Mouse (Mus musculus) layer of hippocampus, adult 9-11 months (tissue): ENCODE measurements around the gene Abhd6.

Experiments
- DNase-seq: peaks from one replicate; pipeline ENCODE4 v3.0.0; 2022

Abhd6 gene

GRCm38 (mm10) chr14:8063835-8064785 lies 61.4 kb downstream of the Abhd6 start:
- DNase-seq, result no peak

- peak; percentile 96 for DNase-seq
Measured at GRCm38 (mm10) chr14:8080165-8080679, 77.5 kb downstream of the Abhd6 start, which contains the start of gene Rpp14. TSS of gene Rpp14 (plus strand) at chr14:8080367.

GRCm38 (mm10) chr14:8080718-8081117 lies 78.0 kb downstream of the Abhd6 start:
- DNase-seq, result no peak

- DNase-seq, result no peak
Measured at GRCm38 (mm10) chr14:8082949-8083348, 80.2 kb downstream of the Abhd6 start.

- no peak for DNase-seq
Measured at GRCm38 (mm10) chr14:8089016-8089415, 86.3 kb downstream of the Abhd6 start.

- DNase-seq, result no peak
Measured at GRCm38 (mm10) chr14:8092573-8092972, 89.9 kb downstream of the Abhd6 start.

- DNase-seq, result no peak
Measured at GRCm38 (mm10) chr14:8093427-8093826, 90.7 kb downstream of the Abhd6 start.

GRCm38 (mm10) chr14:8094931-8095561 lies 92.3 kb downstream of the Abhd6 start:
- DNase-seq, result no peak

- no peak for DNase-seq
Measured at GRCm38 (mm10) chr14:8095562-8095950, 92.9 kb downstream of the Abhd6 start.

- peak; percentile 91 for DNase-seq
Measured at GRCm38 (mm10) chr14:8097978-8098686, 95.4 kb downstream of the Abhd6 start, which contains the start of gene Pxk. TSS of gene Pxk (plus strand) at chr14:8098211.

- no peak for DNase-seq
Measured at GRCm38 (mm10) chr14:8098687-8098995, 95.9 kb downstream of the Abhd6 start.

- peak; percentile 43 for DNase-seq
Measured at GRCm38 (mm10) chr14:8099561-8100021, 96.9 kb downstream of the Abhd6 start.

GRCm38 (mm10) chr14:8101886-8102285 lies 99.2 kb downstream of the Abhd6 start:
- no peak for DNase-seq

- DNase-seq, result no peak
Measured at GRCm38 (mm10) chr14:8102676-8103075, 100.0 kb downstream of the Abhd6 start.
